Mouse (Mus musculus): Measurements from ENCODE around the gene Neurl1a. TPM values are rescaled to one million over a fixed set of nuclear protein-coding genes. Genes with fewer than 3 reads are reported as not detected.

The Neurl1a gene
- polyA plus RNA-seq, 1 experiment from 2014 or later = 0.76 TPM

DNA sequence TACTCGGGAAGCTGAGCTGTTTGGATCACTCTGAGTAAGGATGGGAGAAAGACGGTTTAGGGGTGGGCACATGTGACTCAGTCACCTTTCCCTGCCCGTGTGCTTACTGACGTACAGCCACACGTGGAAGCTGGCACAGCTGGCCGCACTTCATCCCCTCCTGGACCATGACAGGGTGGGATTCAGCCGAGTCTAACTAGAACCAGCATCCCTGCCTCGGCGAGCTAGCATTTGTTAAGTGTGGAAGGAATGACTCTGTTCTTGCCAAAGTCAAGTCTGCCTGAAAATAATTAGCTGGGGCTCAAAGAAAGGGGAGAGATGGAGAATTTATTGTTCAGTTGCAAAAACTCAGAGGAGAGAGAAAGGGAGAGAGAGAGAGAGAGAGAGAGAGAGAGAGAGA is 91.9 kb downstream of the Neurl1a start:
- H3K27ac ChIP-seq (ENCODE audit: low read depth) = no peak overlapping the region
- no peak overlapping the region for H3K4me3 ChIP-seq (ENCODE audit: low read depth, low read length)
- no peak for DNase-seq
- H3K27me3 ChIP-seq (ENCODE audit: insufficient read depth, low read length) = no peaks in the 10 kb centered on the region
- ATAC-seq = no peak
- TF ChIP-seq CTCF (IDR thresholded peaks at IDR 0.05; ENCODE audit: low read depth) = no peak
- no peak for TF ChIP-seq EP300 (IDR thresholded peaks at IDR 0.05; ENCODE audit: low read depth)
- WGBS (ENCODE audit: insufficient replicate concordance) = 78% methylated on average over 9 of the region's 9 CpGs
- H3K36me3 ChIP-seq (replicated peaks; ENCODE audit: insufficient read depth, low read length) = peaks cover 25% of the 10 kb centered on the region
- H3K4me2 ChIP-seq (ENCODE audit: low read depth, low read length) = no peak overlapping the region
- H3K9me3 ChIP-seq (ENCODE audit: low read length) = no peaks in the 10 kb centered on the region
- no peaks in the 10 kb centered on the region for H3K4me1 ChIP-seq (ENCODE audit: insufficient read depth)
- H3K9ac ChIP-seq (replicated peaks) = no peak overlapping the region

- Histone ChIP-seq H3K4me3 (ENCODE audit: low read depth, low read length) (no peak overlapping the region), H3K9me3 (ENCODE audit: low read length) (no peaks in the 10 kb centered on the region), H3K4me2 (ENCODE audit: low read depth, low read length) (no peak overlapping the region), H3K27ac (ENCODE audit: low read depth) (no peak overlapping the region), H3K36me3 (replicated peaks; ENCODE audit: insufficient read depth, low read length) (peaks cover 19% of the 10 kb centered on the region; the same call in 1 of the 2 replicates), H3K4me1 (ENCODE audit: insufficient read depth) (no peaks in the 10 kb centered on the region), H3K27me3 (ENCODE audit: insufficient read depth, low read length) (no peaks in the 10 kb centered on the region), H3K9ac (replicated peaks) (no peak overlapping the region)
- TF ChIP-seq CTCF (IDR thresholded peaks at IDR 0.05; ENCODE audit: low read depth) = no peak
- no peak for TF ChIP-seq EP300 (IDR thresholded peaks at IDR 0.05; ENCODE audit: low read depth)
- DNase-seq (no peak), ATAC-seq (no peak)
- WGBS (ENCODE audit: insufficient replicate concordance) = 75% methylated on average over 6 of the region's 6 CpGs
Observed at GRCm38 (mm10) chr19:47276730-47277129, 98.1 kb downstream of the Neurl1a start.

- no peak for TF ChIP-seq CTCF (IDR thresholded peaks at IDR 0.05; ENCODE audit: low read depth)
- TF ChIP-seq EP300 (IDR thresholded peaks at IDR 0.05; ENCODE audit: low read depth) = no peak
- H3K4me2 ChIP-seq (ENCODE audit: low read depth, low read length) = no peak overlapping the region
- no peak overlapping the region for H3K9ac ChIP-seq (replicated peaks)
- no peaks in the 10 kb centered on the region for H3K4me1 ChIP-seq (ENCODE audit: insufficient read depth)
- H3K27me3 ChIP-seq (ENCODE audit: insufficient read depth, low read length) = no peaks in the 10 kb centered on the region
- ATAC-seq (no peak), DNase-seq (no peak)
- H3K9me3 ChIP-seq (ENCODE audit: low read length) = no peaks in the 10 kb centered on the region
- WGBS (ENCODE audit: insufficient replicate concordance) = 54% methylated on average over 4 of the region's 4 CpGs
- H3K4me3 ChIP-seq (ENCODE audit: low read depth, low read length) = no peak overlapping the region
- H3K27ac ChIP-seq (ENCODE audit: low read depth) = no peak overlapping the region
- H3K36me3 ChIP-seq (replicated peaks; ENCODE audit: insufficient read depth, low read length) = peaks cover 11% of the 10 kb centered on the region; the same call in 1 of the 2 replicates
Observed at GRCm38 (mm10) chr19:47279372-47279771, 100.8 kb downstream of the Neurl1a start.

DNA sequence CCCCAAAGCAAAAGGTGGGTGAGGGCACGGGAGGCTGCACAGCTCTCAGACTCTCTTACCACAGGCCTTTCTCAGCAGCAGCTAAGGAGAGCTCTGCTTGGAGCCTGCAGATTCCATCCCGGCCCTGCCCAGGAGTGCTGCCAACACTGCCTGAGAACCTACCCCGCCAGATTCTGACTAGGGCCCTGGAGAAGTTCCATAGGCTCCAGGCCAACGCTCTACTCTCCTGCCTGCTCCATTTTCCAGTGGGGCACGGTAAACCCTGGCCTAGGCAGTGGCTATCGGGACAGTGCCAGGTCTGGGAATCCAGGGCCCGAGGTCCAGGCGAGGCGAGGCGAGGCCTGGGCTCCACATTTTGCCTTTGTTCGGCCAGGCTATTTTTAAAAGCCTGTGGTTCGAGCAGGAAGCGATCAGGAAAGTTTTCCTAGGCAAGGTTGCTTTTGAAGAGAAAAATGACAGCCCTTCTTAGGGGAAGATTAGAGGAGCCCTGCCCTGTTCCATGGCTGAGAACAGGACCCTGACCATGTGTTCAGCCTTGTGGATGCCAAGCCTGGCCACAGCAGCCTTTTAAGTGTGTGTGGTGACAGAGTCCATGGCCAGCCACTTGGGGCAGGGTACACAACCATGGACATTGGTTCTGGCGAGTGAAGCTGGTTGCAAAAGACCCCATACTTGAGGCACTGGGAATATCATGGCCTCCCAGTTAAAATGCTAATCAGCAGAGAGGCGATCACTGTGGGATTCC is 101.3 kb downstream of the Neurl1a start:
- WGBS (ENCODE audit: insufficient replicate concordance) = 69% methylated on average over 15 of the region's 15 CpGs
- peaks cover 11% of the 10 kb centered on the region for H3K36me3 ChIP-seq (replicated peaks; ENCODE audit: insufficient read depth, low read length)
- no peaks in the 10 kb centered on the region for H3K4me1 ChIP-seq (ENCODE audit: insufficient read depth)
- no peaks in the 10 kb centered on the region for H3K27me3 ChIP-seq (ENCODE audit: insufficient read depth, low read length)
- H3K4me3 ChIP-seq (ENCODE audit: low read depth, low read length) = no peak overlapping the region
- H3K9me3 ChIP-seq (ENCODE audit: low read length) = no peaks in the 10 kb centered on the region
- DNase-seq = no peak
- TF ChIP-seq EP300 (IDR thresholded peaks at IDR 0.05; ENCODE audit: low read depth) (no peak), CTCF (IDR thresholded peaks at IDR 0.05; ENCODE audit: low read depth) (no peak)
- H3K27ac ChIP-seq (ENCODE audit: low read depth) = no peak overlapping the region
- no peak for ATAC-seq
- H3K4me2 ChIP-seq (ENCODE audit: low read depth, low read length) = no peak overlapping the region
- H3K9ac ChIP-seq (replicated peaks) = no peak overlapping the region

DNA sequence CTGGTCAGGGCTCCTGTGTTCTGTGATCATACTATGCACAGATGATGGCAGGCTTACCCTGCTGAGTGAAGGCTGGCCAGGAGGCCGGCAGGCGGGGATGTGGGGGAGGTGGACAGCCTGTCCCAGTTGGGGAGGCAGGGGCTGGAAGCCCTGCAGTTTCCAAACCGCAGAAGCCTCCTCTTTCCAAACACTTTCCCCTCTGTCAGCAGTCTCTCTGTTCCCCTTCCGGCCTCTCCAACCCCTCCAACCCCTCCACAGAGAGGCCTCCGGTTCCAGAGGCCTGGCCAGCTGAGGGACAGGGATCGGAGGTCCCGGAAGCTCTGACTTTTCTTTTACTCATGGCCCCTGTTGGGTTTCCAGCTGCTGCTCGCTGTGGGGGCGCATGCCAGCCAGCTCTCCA is 102.3 kb downstream of the Neurl1a start:
- Histone ChIP-seq H3K27me3 (ENCODE audit: insufficient read depth, low read length) (no peaks in the 10 kb centered on the region), H3K9me3 (ENCODE audit: low read length) (no peaks in the 10 kb centered on the region), H3K4me2 (ENCODE audit: low read depth, low read length) (no peak overlapping the region), H3K4me1 (ENCODE audit: insufficient read depth) (no peaks in the 10 kb centered on the region), H3K4me3 (ENCODE audit: low read depth, low read length) (no peak overlapping the region), H3K27ac (ENCODE audit: low read depth) (no peak overlapping the region; the same call in 1 of the 2 replicates), H3K36me3 (replicated peaks; ENCODE audit: insufficient read depth, low read length) (peaks cover 19% of the 10 kb centered on the region), H3K9ac (replicated peaks) (no peak overlapping the region)
- peak; percentile 31; the same call in 1 of the 2 replicates for ATAC-seq
- 73% methylated on average over 9 of the region's 9 CpGs for WGBS (ENCODE audit: insufficient replicate concordance)
- TF ChIP-seq EP300 (IDR thresholded peaks at IDR 0.05; ENCODE audit: low read depth) (no peak), CTCF (IDR thresholded peaks at IDR 0.05; ENCODE audit: low read depth) (no peak)
- DNase-seq = no peak

GRCm38 (mm10) chr19:47282050-47282454 is 103.4 kb downstream of the Neurl1a start:
- Histone ChIP-seq H3K4me3 (ENCODE audit: low read depth, low read length) (no peak overlapping the region), H3K36me3 (replicated peaks; ENCODE audit: insufficient read depth, low read length) (peaks cover 18% of the 10 kb centered on the region), H3K4me1 (ENCODE audit: insufficient read depth) (no peaks in the 10 kb centered on the region), H3K9me3 (ENCODE audit: low read length) (no peaks in the 10 kb centered on the region), H3K27ac (ENCODE audit: low read depth) (no peak overlapping the region), H3K27me3 (ENCODE audit: insufficient read depth, low read length) (no peaks in the 10 kb centered on the region), H3K9ac (replicated peaks) (no peak overlapping the region), H3K4me2 (ENCODE audit: low read depth, low read length) (no peak overlapping the region)
- peak; percentile 23; the same call in 1 of the 2 replicates for ATAC-seq
- TF ChIP-seq EP300 (IDR thresholded peaks at IDR 0.05; ENCODE audit: low read depth) = no peak
- TF ChIP-seq CTCF (IDR thresholded peaks at IDR 0.05; ENCODE audit: low read depth) = no peak
- WGBS (ENCODE audit: insufficient replicate concordance) = 81% methylated on average over 6 of the region's 6 CpGs
- no peak for DNase-seq
